Mouse (Mus musculus): ENCODE results near the gene Nfkbil1.

Nfkbil1 gene

DNA sequence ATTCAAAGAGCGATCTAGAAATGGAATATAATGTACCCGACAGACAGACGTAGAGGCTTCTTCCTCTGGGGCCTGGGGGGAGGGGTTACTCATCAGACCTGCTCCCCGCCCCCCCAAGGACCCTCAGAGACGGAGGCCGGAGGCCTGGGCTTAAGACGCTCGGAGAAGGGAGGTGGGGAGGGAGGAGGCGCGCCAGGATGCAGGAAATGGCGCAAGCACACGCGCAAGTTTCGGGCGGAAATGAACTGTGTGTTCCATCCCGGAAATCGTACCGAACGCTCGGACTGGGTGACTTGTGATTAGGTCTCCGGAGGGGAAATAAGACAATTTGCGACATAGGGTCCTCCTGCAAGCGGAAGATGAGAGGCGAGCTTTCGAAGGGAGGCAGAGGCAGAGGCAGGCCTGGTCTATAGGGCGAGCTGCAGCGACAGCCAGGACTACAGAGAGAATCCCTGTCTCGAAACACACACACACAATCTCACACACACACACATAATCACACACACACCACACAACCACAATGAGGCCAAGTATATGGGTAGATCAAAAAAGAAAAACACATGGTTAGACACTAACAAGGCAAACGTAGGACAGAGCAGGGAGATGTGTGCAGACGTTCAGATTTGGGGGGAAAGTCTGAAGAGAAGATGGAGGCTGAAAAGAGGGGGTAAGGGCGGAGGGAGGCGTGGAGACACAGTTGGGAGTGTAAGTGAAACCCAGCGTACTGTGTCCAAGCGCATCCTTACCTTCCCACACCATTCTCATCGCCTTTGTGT is at the start of gene Nfkbil1:
Gene Nfkbil1 (minus strand): TSS at position 179 of the 776 bp plus-strand sequence.
- peak; percentile 91 for DNase-seq (ENCODE audit: extremely low read depth, low read depth)

- no peak for DNase-seq (ENCODE audit: extremely low read depth, low read depth)
These were observed 44.7 kb upstream of the Nfkbil1 start for GRCm38 (mm10) chr17:35280276-35280675.

- DNase-seq (ENCODE audit: extremely low read depth, low read depth), result no peak
These were observed 43.5 kb upstream of the Nfkbil1 start for GRCm38 (mm10) chr17:35278957-35279688.

GRCm38 (mm10) chr17:35278049-35278448 is 42.5 kb upstream of the Nfkbil1 start:
- DNase-seq (ENCODE audit: extremely low read depth, low read depth), result no peak

DNA sequence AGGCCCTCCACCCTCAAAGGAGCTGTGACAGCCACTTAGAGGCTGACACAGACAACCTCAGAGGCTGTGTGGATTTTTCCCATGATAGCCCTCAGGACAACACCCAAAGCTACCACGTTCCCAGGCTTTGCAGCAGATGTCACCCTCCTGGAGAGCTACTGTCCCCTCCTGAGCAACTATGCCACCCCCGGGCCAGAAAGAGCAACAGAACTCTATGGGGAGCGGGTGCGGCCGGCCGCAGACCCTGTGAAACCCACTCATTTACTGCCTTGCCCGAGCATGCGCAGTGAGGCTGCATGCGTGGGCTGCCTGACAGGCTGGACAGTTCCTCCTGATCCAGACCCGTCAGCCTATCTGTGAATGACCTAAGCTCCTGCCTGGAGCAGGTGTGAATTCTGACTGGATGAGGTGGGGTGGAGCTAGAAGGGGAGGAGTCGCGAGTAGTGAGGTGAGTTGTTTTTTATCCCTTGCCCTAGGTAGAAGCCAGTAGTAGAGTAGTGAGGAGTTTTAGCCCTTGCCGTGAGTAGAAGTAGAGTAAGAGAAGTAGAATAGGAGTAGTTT is 40.8 kb upstream of the Nfkbil1 start:
- no peak for DNase-seq (ENCODE audit: extremely low read depth, low read depth)

DNA sequence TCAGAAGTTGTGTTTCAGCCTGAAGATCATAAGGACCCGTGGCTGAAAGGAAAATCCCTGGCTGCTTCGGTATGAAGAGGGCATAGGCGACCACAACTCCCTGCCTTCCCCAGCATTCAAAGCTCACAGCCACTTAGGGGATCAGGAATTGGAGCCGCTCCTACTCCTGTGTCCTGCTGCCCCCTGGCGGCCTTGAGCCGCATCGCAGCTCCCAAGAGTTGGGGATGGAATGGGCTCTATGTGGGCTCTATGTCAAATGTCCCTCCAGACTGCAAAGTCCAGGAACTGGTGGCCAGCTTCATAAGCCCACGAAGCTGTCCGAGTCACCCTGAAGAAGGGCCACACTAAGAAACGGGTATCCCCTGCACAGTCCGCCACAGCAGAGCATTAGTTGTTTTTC is 39.2 kb upstream of the Nfkbil1 start:
- DNase-seq (ENCODE audit: extremely low read depth, low read depth), result peak; percentile 62

DNA sequence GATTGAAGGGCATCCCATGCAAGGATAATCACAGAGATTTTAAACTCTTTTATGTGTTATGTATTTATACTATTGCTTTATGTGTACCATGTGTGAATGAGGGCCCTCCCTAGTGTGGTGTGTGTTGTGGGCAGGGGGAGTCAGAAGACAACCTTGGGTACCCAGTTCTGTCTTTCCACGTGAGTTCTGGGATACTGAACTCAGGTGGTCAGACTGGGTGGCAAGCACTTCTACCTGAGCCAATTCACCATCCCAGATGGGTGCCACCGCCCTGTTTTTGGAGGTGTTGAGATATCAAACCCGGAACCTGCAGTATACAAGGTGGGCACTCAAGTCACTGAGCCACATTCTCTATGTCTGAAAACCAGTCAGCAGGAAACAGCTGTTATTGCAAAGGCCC is 36.7 kb upstream of the Nfkbil1 start:
- DNase-seq (ENCODE audit: extremely low read depth, low read depth), result no peak

DNA sequence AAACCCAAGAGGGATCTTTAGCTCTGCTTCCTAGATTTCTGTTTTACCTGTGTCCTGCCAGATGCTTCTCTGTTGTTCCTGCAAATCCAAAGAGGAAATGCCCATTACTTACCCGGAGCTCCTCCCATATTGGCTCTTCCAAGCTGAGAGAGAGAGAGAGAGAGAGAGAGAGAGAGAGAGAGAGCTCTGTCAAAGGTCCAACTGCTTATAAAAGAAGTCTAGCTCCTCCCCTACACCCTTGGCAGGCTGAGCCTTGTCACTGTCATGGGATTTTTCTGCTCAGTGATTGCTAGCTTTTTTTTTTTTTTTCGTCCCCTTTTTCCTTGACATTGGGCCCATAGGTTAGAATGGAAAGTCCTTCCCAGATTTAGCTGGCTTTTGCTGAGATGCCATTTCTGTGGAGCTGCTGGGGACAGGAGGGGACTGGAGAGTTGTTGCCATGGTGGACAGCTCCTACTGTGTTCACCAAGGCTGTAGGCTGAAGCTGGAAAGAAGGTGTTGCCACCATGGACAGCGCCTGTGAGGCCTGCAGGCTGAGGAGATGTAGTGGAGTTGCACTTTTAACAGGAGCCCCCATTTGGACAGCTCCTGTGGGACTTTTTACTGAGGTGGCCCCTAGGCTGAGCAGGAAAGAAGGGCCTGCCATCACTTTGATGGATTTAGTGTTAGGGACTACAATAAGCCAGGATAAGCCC is 34.2 kb upstream of the Nfkbil1 start:
- peak; percentile 73 for DNase-seq (ENCODE audit: extremely low read depth, low read depth)

DNA sequence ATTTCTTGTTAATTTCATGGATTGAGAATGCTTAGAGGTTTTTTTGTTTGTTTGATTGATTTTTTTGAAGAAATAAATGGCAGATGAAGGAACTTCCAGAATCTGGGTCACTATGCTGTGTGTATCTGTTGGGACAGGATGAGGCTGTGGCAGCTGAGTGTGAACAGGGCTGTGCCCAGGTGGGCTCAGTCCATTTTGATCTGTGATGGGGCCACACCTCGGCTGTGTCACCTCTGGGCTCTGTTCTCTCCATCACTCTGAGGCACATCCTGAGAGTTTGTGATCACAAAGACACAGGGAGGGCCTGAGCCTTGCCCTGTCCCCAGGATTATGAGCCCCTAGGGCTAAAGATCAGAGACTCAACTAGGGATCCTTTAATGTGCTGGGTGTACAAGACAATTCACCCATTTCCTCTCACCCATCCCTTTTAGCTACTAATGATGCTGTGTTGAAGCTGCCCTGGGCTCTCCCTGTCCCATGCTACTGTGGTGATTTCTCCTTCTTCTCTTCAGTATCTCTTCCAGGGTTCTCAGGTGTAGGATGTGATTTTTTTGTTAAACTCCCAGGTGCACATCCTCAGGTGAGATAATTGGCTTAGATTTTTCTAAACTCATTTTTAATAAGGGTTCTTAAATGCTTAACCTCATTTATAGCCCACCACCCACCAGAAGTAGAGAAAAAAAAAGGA is 32.0 kb upstream of the Nfkbil1 start:
- DNase-seq (ENCODE audit: extremely low read depth, low read depth), result no peak

DNA sequence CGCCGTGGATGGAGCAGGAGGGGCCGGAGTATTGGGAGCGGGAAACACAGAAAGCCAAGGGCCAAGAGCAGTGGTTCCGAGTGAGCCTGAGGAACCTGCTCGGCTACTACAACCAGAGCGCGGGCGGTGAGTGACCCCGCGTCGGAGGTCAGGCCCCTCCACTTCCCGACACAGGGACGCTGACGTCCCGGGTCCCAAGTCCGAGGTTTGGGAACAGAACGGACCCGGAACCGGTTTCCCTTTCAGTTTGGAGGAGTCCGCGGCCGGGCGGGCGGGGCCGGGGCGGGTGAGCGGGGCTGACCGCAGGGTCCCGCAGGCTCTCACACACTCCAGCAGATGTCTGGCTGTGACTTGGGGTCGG is 27.9 kb upstream of the Nfkbil1 start:
- DNase-seq (ENCODE audit: extremely low read depth, low read depth), result no peak

DNA sequence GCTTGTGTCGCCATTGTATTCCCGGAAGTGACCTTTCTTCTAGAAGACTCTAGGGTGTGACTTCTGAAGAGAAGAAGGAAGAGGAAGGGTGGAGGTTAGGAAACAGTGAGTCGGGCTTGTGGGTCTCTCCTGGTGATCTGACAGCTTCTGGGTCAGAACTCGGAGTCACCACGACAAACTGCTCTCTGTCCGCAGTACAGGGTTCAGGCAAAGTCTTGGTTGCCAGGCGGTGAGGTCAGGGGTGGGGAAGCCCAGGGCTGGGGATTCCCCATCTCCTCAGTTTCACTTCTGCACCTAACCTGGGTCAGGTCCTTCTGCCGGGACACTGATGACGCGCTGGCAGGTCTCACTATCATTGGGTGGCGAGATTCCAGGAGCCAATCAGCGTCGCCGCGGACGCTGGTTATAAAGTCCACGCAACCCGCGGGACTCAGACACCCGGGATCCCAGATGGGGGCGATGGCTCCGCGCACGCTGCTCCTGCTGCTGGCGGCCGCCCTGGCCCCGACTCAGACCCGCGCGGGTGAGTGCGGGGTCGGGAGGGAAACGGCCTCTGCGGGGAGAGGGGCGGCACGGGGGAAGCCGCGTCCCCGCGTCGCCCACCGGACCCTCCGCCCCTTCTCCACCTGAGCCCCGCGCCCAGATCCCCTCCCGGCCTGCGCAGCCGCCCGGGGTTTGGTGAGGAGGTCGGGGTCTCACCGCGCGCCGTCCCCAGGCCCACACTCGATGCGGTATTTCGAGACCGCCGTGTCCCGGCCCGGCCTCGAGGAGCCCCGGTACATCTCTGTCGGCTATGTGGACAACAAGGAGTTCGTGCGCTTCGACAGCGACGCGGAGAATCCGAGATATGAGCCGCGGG is 27.3 kb upstream of the Nfkbil1 start, which contains the start of gene H2-D1:
Gene H2-D1 (plus strand): TSS at position 67 of the 859 bp plus-strand sequence.
- peak; percentile 97 for DNase-seq (ENCODE audit: extremely low read depth, low read depth)

GRCm38 (mm10) chr17:35261651-35262050 is 26.1 kb upstream of the Nfkbil1 start:
- DNase-seq (ENCODE audit: extremely low read depth, low read depth), result no peak

- no peak for DNase-seq (ENCODE audit: extremely low read depth, low read depth)
These were observed 24.0 kb upstream of the Nfkbil1 start for GRCm38 (mm10) chr17:35259621-35260020.

- peak; percentile 100 for DNase-seq (ENCODE audit: extremely low read depth, low read depth)
These were observed 23.2 kb upstream of the Nfkbil1 start for GRCm38 (mm10) chr17:35258492-35259478.

- DNase-seq (ENCODE audit: extremely low read depth, low read depth), result peak; percentile 99
These were observed 22.4 kb upstream of the Nfkbil1 start for GRCm38 (mm10) chr17:35257824-35258491.

- no peak for DNase-seq (ENCODE audit: extremely low read depth, low read depth)
These were observed 21.8 kb upstream of the Nfkbil1 start for GRCm38 (mm10) chr17:35257378-35257777.

DNA sequence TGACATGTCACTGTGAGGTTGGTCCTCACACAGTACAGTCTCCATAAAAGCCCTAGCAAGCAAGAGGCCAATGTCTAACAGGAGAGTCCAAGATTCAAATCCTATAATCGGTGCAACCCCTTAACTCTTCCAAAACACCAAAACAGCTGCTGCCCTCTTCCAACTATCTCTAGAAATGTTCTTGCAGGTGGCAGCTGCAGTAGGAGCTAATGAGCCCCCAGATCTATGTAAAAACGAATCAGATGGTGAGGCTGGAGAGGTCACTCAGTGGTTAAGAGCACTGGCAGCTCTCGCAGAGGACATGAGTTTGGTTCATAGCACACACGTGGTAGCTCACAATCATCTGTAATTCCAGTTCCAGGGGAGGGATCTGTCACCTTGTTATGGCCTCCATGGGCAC is 20.1 kb upstream of the Nfkbil1 start:
- DNase-seq (ENCODE audit: extremely low read depth, low read depth), result no peak

- no peak for DNase-seq (ENCODE audit: extremely low read depth, low read depth)
These were observed 19.7 kb upstream of the Nfkbil1 start for GRCm38 (mm10) chr17:35255301-35255700.
